Mouse (Mus musculus) heart, adult 2 months (tissue): ENCODE data around the gene Zbtb9.

Source experiments
- CTCF ChIP-seq: fragments of 200-600 bp; IDR thresholded peaks from 2 replicates; pipeline ENCODE4 v1.8.1; 2022; ENCODE audit warnings: antibody characterized with exemption, mild to moderate bottlenecking, moderate library complexity
- EP300 ChIP-seq: fragments of 200-500 bp; IDR thresholded peaks from 2 replicates; pipeline ENCODE4 v1.6.1; 2011; ENCODE audit warnings: low read depth, low read length, control low read depth; ENCODE audit not compliant: insufficient read depth
- POLR2A ChIP-seq: fragments of 200-500 bp; IDR thresholded peaks from 2 replicates; pipeline ENCODE4 v1.6.1; 2011; ENCODE audit warnings: mild to moderate bottlenecking, low read depth, low read length, control low read depth; ENCODE audit not compliant: insufficient read depth

GRCm38 (mm10) chr17:26935027-26935426 is 37.9 kb upstream of the Zbtb9 start:
- TF ChIP-seq CTCF (no peak), POLR2A (no peak), EP300 (no peak)
